Mouse (Mus musculus): Measurements from ENCODE around the gene Grin3b. TPM values are rescaled to one million over a fixed set of nuclear protein-coding genes. Genes with fewer than 3 reads are reported as not detected.

The Grin3b gene
- polyA plus RNA-seq, 1 experiment, result not detected

DNA sequence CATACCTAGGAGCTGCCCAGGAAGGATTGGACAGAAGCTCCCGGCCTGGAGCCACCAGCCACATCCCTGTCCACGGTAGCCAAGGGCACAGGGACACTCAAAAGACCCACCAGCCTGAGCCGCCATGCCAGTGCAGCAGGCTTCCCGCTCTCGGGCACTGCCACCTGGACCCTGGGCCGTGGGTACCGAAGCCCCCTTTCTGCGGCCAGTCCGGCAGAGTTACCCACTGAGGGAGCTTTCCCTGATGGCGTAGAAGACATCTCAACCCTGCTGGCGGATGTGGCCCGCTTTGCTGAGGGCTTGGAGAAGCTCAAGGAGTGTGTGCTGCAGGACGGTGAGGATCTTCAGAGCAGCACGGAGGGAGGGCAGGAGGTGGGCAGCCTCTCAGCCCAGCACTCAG is 47.3 kb downstream of the Grin3b start:
- TF ChIP-seq POLR2A (IDR thresholded peaks at IDR 0.05; ENCODE audit: borderline replicate concordance, extremely low read depth, low read depth, low read length) (no peak), CTCF (IDR thresholded peaks at IDR 0.05; ENCODE audit: insufficient read depth, low read length) (no peak)
- Histone ChIP-seq H3K4me1 (ENCODE audit: control insufficient read depth, insufficient read depth, low read length) (peaks cover 17% of the 10 kb centered on the region), H3K4me3 (replicated peaks; ENCODE audit: extremely low read depth, low read depth, low read length) (peak overlapping the region; percentile 19)
- WGBS, result 73% methylated on average over 14 of the region's 14 CpGs
- DNase-seq, result peak; percentile 31

DNA sequence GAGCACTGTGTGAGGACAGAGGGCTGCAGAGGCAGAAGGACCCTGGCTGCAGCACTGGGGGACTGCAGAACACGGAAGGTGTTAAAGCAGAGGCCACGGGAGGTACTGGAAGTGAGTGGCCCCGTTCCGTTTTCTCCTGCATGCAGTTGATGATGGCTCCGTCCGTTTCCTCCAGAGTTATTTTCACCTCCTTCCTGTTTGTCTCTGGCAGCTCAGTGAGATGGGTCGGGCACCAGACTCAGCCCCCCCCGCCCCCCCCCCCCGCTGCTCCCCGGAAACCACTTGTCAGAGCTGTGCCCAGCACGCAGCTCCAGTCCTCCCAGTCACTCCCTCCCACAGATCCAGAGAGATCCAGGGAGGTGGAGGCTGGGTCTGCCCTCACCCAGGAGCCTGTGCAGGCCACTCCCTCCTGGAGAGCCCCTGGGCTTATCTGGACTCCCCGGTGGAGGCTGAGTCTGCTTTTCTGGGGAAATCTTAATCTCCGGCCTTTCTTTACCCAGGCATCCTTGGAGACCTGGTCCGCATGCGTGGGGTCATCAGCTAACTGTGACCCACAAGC is 48.3 kb downstream of the Grin3b start:
- 4% methylated on average over 14 of the region's 15 CpGs for WGBS
- TF ChIP-seq POLR2A (IDR thresholded peaks at IDR 0.05; ENCODE audit: borderline replicate concordance, extremely low read depth, low read depth, low read length), result peak; percentile 41; the same call in 1 of the 2 replicates
- no peak for TF ChIP-seq CTCF (IDR thresholded peaks at IDR 0.05; ENCODE audit: insufficient read depth, low read length)
- Histone ChIP-seq H3K4me1 (ENCODE audit: control insufficient read depth, insufficient read depth, low read length) (peaks cover 17% of the 10 kb centered on the region), H3K4me3 (replicated peaks; ENCODE audit: extremely low read depth, low read depth, low read length) (peak overlapping the region; percentile 38)
- DNase-seq, result peak; percentile 51

DNA sequence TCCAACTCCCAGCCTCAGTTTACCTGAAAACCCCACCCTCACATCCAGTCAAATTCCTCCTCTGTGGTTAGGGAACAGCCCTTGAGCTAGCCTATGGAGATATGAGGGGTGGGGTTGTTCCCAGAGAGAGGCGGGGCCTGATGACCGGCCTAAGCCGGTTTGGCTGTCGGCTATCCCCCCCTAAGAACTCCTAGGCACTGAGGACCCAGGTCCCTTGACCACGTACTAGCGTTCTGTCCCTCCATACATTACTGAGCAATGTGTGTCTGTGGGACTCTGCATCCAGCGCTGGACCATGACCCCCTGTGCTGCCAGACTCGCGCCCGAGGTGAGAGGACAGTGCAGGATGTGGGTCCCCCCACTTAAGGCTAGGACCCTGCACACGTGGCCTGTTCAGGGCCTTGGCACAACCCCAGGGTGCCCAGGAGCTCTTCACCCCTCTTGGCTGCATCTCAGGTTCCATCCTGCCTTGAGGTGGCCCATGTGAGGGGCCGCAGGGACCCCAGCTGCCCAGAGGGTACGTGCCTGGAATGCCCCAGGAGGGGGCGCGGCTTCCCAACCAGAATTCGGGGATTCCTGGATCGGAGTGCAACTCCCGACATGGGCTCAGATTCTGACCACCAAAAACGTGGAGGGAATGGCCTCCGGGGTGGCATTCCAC is 49.1 kb downstream of the Grin3b start:
- H3K4me3 ChIP-seq (replicated peaks; ENCODE audit: extremely low read depth, low read depth, low read length), result no peak overlapping the region
- no peak for TF ChIP-seq POLR2A (IDR thresholded peaks at IDR 0.05; ENCODE audit: borderline replicate concordance, extremely low read depth, low read depth, low read length)
- TF ChIP-seq CTCF (IDR thresholded peaks at IDR 0.05; ENCODE audit: insufficient read depth, low read length), result no peak
- peak; percentile 28 for DNase-seq
- peaks cover 21% of the 10 kb centered on the region for H3K4me1 ChIP-seq (ENCODE audit: control insufficient read depth, insufficient read depth, low read length)
- 51% methylated on average over 20 of the region's 20 CpGs for WGBS

DNA sequence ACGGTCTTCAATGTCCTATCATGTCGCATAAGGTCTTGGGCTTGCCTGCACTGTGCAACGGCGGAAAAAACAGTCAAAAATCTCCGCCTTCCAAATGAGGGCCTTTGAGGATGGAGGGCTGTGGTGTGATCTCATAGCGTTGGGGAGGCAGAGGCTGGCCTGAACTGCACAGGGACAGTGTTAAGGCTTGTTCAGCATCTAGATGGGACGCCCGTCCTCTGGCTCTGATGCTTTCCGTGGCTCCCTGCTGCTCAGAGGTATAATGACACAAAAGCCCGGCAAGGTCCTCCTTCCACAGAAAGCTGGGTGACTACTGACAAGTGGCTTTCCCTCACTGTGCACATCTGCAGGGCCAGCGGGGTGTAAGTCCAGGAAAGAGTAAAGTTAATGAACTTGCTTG is 49.7 kb downstream of the Grin3b start:
- DNase-seq, result no peak
- TF ChIP-seq POLR2A (IDR thresholded peaks at IDR 0.05; ENCODE audit: borderline replicate concordance, extremely low read depth, low read depth, low read length) (no peak), CTCF (IDR thresholded peaks at IDR 0.05; ENCODE audit: insufficient read depth, low read length) (no peak)
- WGBS, result 62% methylated on average over 11 of the region's 11 CpGs
- Histone ChIP-seq H3K4me3 (replicated peaks; ENCODE audit: extremely low read depth, low read depth, low read length) (no peak overlapping the region), H3K4me1 (ENCODE audit: control insufficient read depth, insufficient read depth, low read length) (peaks cover 22% of the 10 kb centered on the region)

DNA sequence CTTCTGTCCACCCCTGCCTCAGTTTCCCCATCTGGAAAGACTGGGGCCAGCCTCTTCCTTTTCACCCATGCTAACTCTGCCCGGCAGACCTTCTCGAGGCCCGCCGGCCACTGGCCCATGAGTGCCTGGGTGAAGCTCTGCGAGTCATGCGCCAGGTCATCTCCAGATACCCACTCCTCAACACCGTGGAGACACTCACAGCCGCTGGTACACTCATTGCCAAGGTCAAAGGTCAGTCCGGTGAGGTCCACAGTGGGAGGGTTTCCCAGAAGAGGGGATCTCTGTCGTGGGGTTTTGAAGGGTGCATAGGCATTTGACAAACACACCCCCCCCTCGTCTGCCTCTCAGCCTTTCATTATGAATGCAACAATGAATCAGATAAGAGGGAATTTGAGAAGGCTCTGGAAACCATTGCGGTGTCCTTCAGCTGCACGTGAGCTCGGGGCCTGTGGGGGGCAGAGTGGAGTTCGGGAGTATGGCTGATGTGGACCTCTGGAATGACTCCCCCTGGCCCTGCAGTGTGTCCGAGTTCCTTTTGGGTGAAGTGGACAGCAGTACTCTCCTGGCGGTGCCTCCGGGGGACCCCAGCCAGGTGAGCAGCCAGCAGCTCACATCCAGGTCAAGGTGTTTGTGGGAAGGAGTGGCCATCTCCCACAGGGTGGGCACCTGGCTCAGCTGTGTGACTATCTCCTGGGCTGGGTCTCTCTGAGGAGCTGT is 50.2 kb downstream of the Grin3b start:
- H3K4me3 ChIP-seq (replicated peaks; ENCODE audit: extremely low read depth, low read depth, low read length), result no peak overlapping the region
- TF ChIP-seq CTCF (IDR thresholded peaks at IDR 0.05; ENCODE audit: insufficient read depth, low read length), result no peak
- no peak for TF ChIP-seq POLR2A (IDR thresholded peaks at IDR 0.05; ENCODE audit: borderline replicate concordance, extremely low read depth, low read depth, low read length)
- peaks cover 25% of the 10 kb centered on the region for H3K4me1 ChIP-seq (ENCODE audit: control insufficient read depth, insufficient read depth, low read length)
- DNase-seq, result no peak
- WGBS, result 77% methylated on average over 18 of the region's 18 CpGs

DNA sequence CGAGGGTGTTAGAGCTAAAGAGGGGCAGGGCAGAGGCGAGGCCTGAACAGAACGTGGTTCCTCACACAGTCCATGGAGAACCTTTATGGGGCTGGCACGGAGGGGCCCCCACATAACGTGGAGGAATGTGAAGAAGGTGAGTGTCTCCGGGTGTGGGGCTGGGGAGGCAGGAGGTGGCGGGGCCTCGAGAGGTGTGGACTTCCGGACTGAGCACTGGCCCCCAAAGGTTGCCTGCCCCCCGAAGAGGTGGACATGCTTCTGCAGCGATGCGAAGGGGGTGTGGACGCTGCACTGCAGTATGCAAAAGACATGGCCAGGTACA is 50.8 kb downstream of the Grin3b start:
- 86% methylated on average over 13 of the region's 13 CpGs for WGBS
- Histone ChIP-seq H3K4me1 (ENCODE audit: control insufficient read depth, insufficient read depth, low read length) (peaks cover 25% of the 10 kb centered on the region), H3K4me3 (replicated peaks; ENCODE audit: extremely low read depth, low read depth, low read length) (no peak overlapping the region)
- no peak for TF ChIP-seq CTCF (IDR thresholded peaks at IDR 0.05; ENCODE audit: insufficient read depth, low read length)
- TF ChIP-seq POLR2A (IDR thresholded peaks at IDR 0.05; ENCODE audit: borderline replicate concordance, extremely low read depth, low read depth, low read length), result no peak
- DNase-seq, result no peak

DNA sequence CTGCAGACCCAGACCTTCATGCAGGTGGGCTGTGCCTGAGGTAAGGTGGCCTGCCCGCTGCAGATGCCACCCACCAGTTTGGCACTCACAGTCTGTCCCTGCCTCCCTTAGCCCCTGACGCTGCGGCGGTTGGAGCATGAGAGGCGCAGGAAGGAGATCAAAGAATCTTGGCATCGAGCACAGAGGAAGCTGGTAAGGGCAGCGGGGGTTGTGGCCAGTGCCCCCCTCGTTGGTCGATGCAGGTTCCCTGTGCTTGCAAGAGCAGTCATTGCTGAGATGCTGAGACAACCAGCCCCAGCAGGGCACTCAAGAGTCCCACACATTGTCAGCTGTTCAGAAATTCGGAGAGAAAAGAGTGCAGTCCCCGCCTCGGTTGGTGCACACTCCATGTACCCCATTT is 51.6 kb downstream of the Grin3b start:
- TF ChIP-seq POLR2A (IDR thresholded peaks at IDR 0.05; ENCODE audit: borderline replicate concordance, extremely low read depth, low read depth, low read length), result no peak
- TF ChIP-seq CTCF (IDR thresholded peaks at IDR 0.05; ENCODE audit: insufficient read depth, low read length), result no peak
- WGBS, result 66% methylated on average over 12 of the region's 12 CpGs
- no peak overlapping the region for H3K4me3 ChIP-seq (replicated peaks; ENCODE audit: extremely low read depth, low read depth, low read length)
- DNase-seq, result no peak
- peaks cover 24% of the 10 kb centered on the region for H3K4me1 ChIP-seq (ENCODE audit: control insufficient read depth, insufficient read depth, low read length)

DNA sequence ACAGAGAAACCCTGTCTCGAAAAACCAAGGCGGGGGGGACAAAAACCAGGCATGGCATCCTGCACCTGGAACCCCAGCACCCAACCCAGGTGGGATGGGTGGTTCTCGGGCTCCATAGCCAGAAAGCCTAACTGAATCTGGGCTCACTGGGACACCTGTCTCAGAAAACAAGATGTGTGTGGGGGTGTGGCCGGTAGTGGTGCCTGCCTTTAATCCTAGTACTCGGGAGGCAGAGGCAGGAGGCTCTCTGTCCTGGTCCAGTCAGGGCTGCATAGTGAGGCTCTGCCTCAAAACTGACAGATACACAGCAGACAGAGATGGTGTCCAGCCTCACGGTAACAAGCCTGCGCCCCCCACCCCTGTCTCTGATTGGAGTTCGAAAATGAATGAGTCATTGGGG is 52.3 kb downstream of the Grin3b start:
- Histone ChIP-seq H3K4me1 (ENCODE audit: control insufficient read depth, insufficient read depth, low read length) (peaks cover 23% of the 10 kb centered on the region), H3K4me3 (replicated peaks; ENCODE audit: extremely low read depth, low read depth, low read length) (no peak overlapping the region)
- TF ChIP-seq CTCF (IDR thresholded peaks at IDR 0.05; ENCODE audit: insufficient read depth, low read length) (no peak), POLR2A (IDR thresholded peaks at IDR 0.05; ENCODE audit: borderline replicate concordance, extremely low read depth, low read depth, low read length) (no peak)
- DNase-seq, result no peak
- 93% methylated on average over 8 of the region's 8 CpGs for WGBS

DNA sequence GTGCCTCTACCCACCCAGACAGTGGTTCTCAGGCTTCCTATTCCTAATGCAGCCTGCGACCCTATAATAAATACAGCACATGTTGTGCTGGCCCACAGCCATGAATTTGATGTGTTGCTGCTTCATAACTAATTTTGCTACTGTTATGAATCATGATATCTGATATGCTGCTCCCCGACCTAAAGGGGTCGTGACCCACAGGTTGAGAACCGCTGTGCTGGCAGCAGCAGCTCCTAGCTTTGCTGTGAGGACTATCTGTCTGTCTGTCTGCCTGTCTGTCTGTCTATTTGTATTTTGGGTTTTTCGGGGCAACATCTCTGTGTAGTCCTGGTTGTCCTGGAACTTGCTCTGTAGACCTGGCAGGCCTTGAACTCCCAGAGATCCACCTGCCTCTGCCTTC is 53.2 kb downstream of the Grin3b start:
- TF ChIP-seq CTCF (IDR thresholded peaks at IDR 0.05; ENCODE audit: insufficient read depth, low read length) (no peak), POLR2A (IDR thresholded peaks at IDR 0.05; ENCODE audit: borderline replicate concordance, extremely low read depth, low read depth, low read length) (no peak)
- DNase-seq, result no peak
- WGBS, result 54% methylated on average over 5 of the region's 5 CpGs
- H3K4me3 ChIP-seq (replicated peaks; ENCODE audit: extremely low read depth, low read depth, low read length), result no peak overlapping the region
- H3K4me1 ChIP-seq (ENCODE audit: control insufficient read depth, insufficient read depth, low read length), result peaks cover 18% of the 10 kb centered on the region
